Mouse (Mus musculus): ENCODE measurements around the gene Bahd1.

Gene Bahd1

GRCm38 (mm10) chr2:118926998-118927739 is 27.0 kb downstream of the Bahd1 start:
- DNase-seq (ENCODE audit: low read depth, low spot score), result no peak

GRCm38 (mm10) chr2:118941341-118941740 is 41.2 kb downstream of the Bahd1 start:
- DNase-seq (ENCODE audit: low read depth, low spot score), result no peak

GRCm38 (mm10) chr2:118943232-118943631 is 43.1 kb downstream of the Bahd1 start:
- DNase-seq (ENCODE audit: low read depth, low spot score), result no peak

GRCm38 (mm10) chr2:118948818-118949217 is 48.6 kb downstream of the Bahd1 start:
- no peak for DNase-seq (ENCODE audit: low read depth, low spot score)

GRCm38 (mm10) chr2:118949699-118950098 is 49.5 kb downstream of the Bahd1 start:
- no peak for DNase-seq (ENCODE audit: low read depth, low spot score)

- no peak for DNase-seq (ENCODE audit: low read depth, low spot score)
Observed at GRCm38 (mm10) chr2:118956497-118956896, 56.3 kb downstream of the Bahd1 start.

GRCm38 (mm10) chr2:118959644-118960043 is 59.5 kb downstream of the Bahd1 start:
- DNase-seq (ENCODE audit: low read depth, low spot score), result no peak

GRCm38 (mm10) chr2:118960413-118960812 is 60.2 kb downstream of the Bahd1 start:
- no peak for DNase-seq (ENCODE audit: low read depth, low spot score)

GRCm38 (mm10) chr2:118961546-118961945 is 61.4 kb downstream of the Bahd1 start:
- DNase-seq (ENCODE audit: low read depth, low spot score), result no peak

GRCm38 (mm10) chr2:118963007-118963675 is 63.0 kb downstream of the Bahd1 start:
- DNase-seq (ENCODE audit: low read depth, low spot score), result no peak

GRCm38 (mm10) chr2:118963676-118964012 is 63.5 kb downstream of the Bahd1 start:
- no peak for DNase-seq (ENCODE audit: low read depth, low spot score)

- no peak for DNase-seq (ENCODE audit: low read depth, low spot score)
Observed at GRCm38 (mm10) chr2:118969585-118970147, 69.5 kb downstream of the Bahd1 start.

GRCm38 (mm10) chr2:118972048-118972447 is 71.9 kb downstream of the Bahd1 start:
- no peak for DNase-seq (ENCODE audit: low read depth, low spot score)

GRCm38 (mm10) chr2:118972687-118973376 is 72.7 kb downstream of the Bahd1 start:
- peak; percentile 82 for DNase-seq (ENCODE audit: low read depth, low spot score)

Measured in CD4-positive helper T cell, adult 2 months (primary cell).